Mouse (Mus musculus): ENCODE data around the gene Popdc2. TPM values are rescaled to one million over a fixed set of nuclear protein-coding genes. Genes with fewer than 3 reads are reported as not detected.

Popdc2 gene
- polyA plus RNA-seq, 1 experiment from 2014 or later: 0.17 TPM

- ATAC-seq: peak; percentile 98
- 8% methylated on average over 17 of the region's 17 CpGs for WGBS
- H3K9ac ChIP-seq (ENCODE audit: low read length): peak overlapping the region; percentile 64
Observed at GRCm38 (mm10) chr16:38399531-38400231, 37.7 kb downstream of the Popdc2 start.

DNA sequence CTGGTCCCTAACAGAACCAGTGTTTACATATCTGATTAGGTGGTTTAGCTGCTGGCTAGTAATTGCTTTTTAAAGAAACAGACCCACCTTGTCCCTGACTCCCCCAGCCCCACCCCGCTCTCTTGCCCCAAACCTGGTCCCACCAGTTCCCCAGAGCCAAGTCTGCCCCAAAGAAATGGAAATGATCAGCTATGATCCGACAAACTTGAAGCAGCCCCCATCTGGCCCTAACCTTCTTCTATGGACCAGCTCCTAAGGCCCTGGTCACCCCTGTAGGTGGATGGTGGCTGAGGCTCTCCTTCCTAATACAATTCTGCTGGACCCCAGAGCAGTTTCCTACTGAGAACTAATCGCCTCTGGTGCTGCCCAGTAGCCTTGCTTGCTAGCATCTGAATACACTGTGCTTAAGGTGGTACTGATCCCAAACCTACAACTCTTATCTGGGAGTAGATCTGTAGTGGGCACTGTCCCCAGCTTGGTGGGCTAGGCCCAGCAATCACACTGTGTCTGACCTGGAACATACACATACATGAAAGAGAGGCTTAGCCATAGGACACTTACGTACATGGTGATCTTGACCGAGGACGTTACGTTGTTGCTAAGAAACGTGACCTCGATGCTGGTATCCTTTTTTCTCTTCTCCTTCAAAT, 38.4 kb downstream of the Popdc2 start:
- Histone ChIP-seq H3K9me3 (replicated peaks; ENCODE audit: control insufficient read depth, low read length) (no peaks in the 10 kb centered on the region), H3K4me1 (ENCODE audit: control insufficient read depth, insufficient read depth, low read length) (peaks cover 8% of the 10 kb centered on the region; the same call in 1 of the 2 replicates), H3K9ac (ENCODE audit: low read length) (peak overlapping the region; percentile 64), H3K36me3 (ENCODE audit: control insufficient read depth, insufficient read depth, low read length) (no peaks in the 10 kb centered on the region), H3K27me3 (replicated peaks; ENCODE audit: control insufficient read depth, insufficient read depth, low read length) (no peaks in the 10 kb centered on the region), H3K4me2 (ENCODE audit: low read length) (peak overlapping the region; percentile 64), H3K4me3 (ENCODE audit: low read depth, low read length) (no peak overlapping the region), H3K27ac (ENCODE audit: low read depth, low read length) (peak overlapping the region; percentile 41; the same call in 1 of the 2 replicates)
- DNase-seq (ENCODE audit: low spot score): no peak
- 76% methylated on average over 9 of the region's 9 CpGs for WGBS
- no peak for ATAC-seq

More at GRCm38 (mm10) chr16:38399531-38400231, 37.7 kb downstream of the Popdc2 start:
- Histone ChIP-seq H3K4me3 (ENCODE audit: low read depth, low read length) (peak overlapping the region; percentile 16), H3K9me3 (replicated peaks; ENCODE audit: control insufficient read depth, low read length) (no peaks in the 10 kb centered on the region), H3K36me3 (ENCODE audit: control insufficient read depth, insufficient read depth, low read length) (no peaks in the 10 kb centered on the region), H3K27me3 (replicated peaks; ENCODE audit: control insufficient read depth, insufficient read depth, low read length) (no peaks in the 10 kb centered on the region), H3K4me1 (ENCODE audit: control insufficient read depth, insufficient read depth, low read length) (peaks cover 8% of the 10 kb centered on the region; the same call in 1 of the 2 replicates), H3K27ac (ENCODE audit: low read depth, low read length) (peak overlapping the region; percentile 65; the same call in 1 of the 2 replicates), H3K4me2 (ENCODE audit: low read length) (peak overlapping the region; percentile 64)
- peak; percentile 85 for DNase-seq (ENCODE audit: low spot score)

- no peaks in the 10 kb centered on the region for H3K27me3 ChIP-seq (replicated peaks; ENCODE audit: control insufficient read depth, insufficient read depth, low read length)
- H3K4me1 ChIP-seq (ENCODE audit: control insufficient read depth, insufficient read depth, low read length): peaks cover 8% of the 10 kb centered on the region; the same call in 1 of the 2 replicates
- H3K4me3 ChIP-seq (ENCODE audit: low read depth, low read length): no peak overlapping the region
- DNase-seq (ENCODE audit: low spot score) (no peak), ATAC-seq (no peak)
- no peak overlapping the region for H3K4me2 ChIP-seq (ENCODE audit: low read length)
- no peaks in the 10 kb centered on the region for H3K9me3 ChIP-seq (replicated peaks; ENCODE audit: control insufficient read depth, low read length)
- no peaks in the 10 kb centered on the region for H3K36me3 ChIP-seq (ENCODE audit: control insufficient read depth, insufficient read depth, low read length)
- WGBS: 73% methylated on average over 6 of the region's 6 CpGs
- H3K9ac ChIP-seq (ENCODE audit: low read length): no peak overlapping the region
- no peak overlapping the region for H3K27ac ChIP-seq (ENCODE audit: low read depth, low read length)
Observed at GRCm38 (mm10) chr16:38401468-38401867, 39.5 kb downstream of the Popdc2 start.

GRCm38 (mm10) chr16:38403639-38404038, 41.6 kb downstream of the Popdc2 start:
- no peak overlapping the region for H3K9ac ChIP-seq (ENCODE audit: low read length)
- no peak overlapping the region for H3K4me2 ChIP-seq (ENCODE audit: low read length)
- no peak overlapping the region for H3K4me3 ChIP-seq (ENCODE audit: low read depth, low read length)
- ATAC-seq (no peak), DNase-seq (ENCODE audit: low spot score) (no peak)
- H3K27me3 ChIP-seq (replicated peaks; ENCODE audit: control insufficient read depth, insufficient read depth, low read length): no peaks in the 10 kb centered on the region
- H3K36me3 ChIP-seq (ENCODE audit: control insufficient read depth, insufficient read depth, low read length): no peaks in the 10 kb centered on the region
- H3K9me3 ChIP-seq (replicated peaks; ENCODE audit: control insufficient read depth, low read length): no peaks in the 10 kb centered on the region
- no peak overlapping the region for H3K27ac ChIP-seq (ENCODE audit: low read depth, low read length)
- peaks cover 8% of the 10 kb centered on the region; the same call in 1 of the 2 replicates for H3K4me1 ChIP-seq (ENCODE audit: control insufficient read depth, insufficient read depth, low read length)
- 89% methylated on average over 7 of the region's 7 CpGs for WGBS

GRCm38 (mm10) chr16:38406293-38406692, 44.3 kb downstream of the Popdc2 start:
- no peaks in the 10 kb centered on the region for H3K36me3 ChIP-seq (ENCODE audit: control insufficient read depth, insufficient read depth, low read length)
- H3K9ac ChIP-seq (ENCODE audit: low read length): no peak overlapping the region
- WGBS: 75% methylated on average over 5 of the region's 5 CpGs
- H3K9me3 ChIP-seq (replicated peaks; ENCODE audit: control insufficient read depth, low read length): no peaks in the 10 kb centered on the region
- H3K4me2 ChIP-seq (ENCODE audit: low read length): no peak overlapping the region
- no peak overlapping the region for H3K4me3 ChIP-seq (ENCODE audit: low read depth, low read length)
- ATAC-seq: no peak
- no peak for DNase-seq (ENCODE audit: low spot score)
- H3K27ac ChIP-seq (ENCODE audit: low read depth, low read length): no peak overlapping the region
- H3K4me1 ChIP-seq (ENCODE audit: control insufficient read depth, insufficient read depth, low read length): no peaks in the 10 kb centered on the region
- H3K27me3 ChIP-seq (replicated peaks; ENCODE audit: control insufficient read depth, insufficient read depth, low read length): no peaks in the 10 kb centered on the region

GRCm38 (mm10) chr16:38406708-38407107, 44.7 kb downstream of the Popdc2 start:
- 88% methylated on average over 6 of the region's 6 CpGs for WGBS
- Histone ChIP-seq H3K27me3 (replicated peaks; ENCODE audit: control insufficient read depth, insufficient read depth, low read length) (no peaks in the 10 kb centered on the region), H3K4me2 (ENCODE audit: low read length) (no peak overlapping the region), H3K4me3 (ENCODE audit: low read depth, low read length) (no peak overlapping the region), H3K36me3 (ENCODE audit: control insufficient read depth, insufficient read depth, low read length) (no peaks in the 10 kb centered on the region), H3K27ac (ENCODE audit: low read depth, low read length) (no peak overlapping the region), H3K9ac (ENCODE audit: low read length) (no peak overlapping the region), H3K4me1 (ENCODE audit: control insufficient read depth, insufficient read depth, low read length) (no peaks in the 10 kb centered on the region), H3K9me3 (replicated peaks; ENCODE audit: control insufficient read depth, low read length) (no peaks in the 10 kb centered on the region)
- ATAC-seq (no peak), DNase-seq (ENCODE audit: low spot score) (no peak)

DNA sequence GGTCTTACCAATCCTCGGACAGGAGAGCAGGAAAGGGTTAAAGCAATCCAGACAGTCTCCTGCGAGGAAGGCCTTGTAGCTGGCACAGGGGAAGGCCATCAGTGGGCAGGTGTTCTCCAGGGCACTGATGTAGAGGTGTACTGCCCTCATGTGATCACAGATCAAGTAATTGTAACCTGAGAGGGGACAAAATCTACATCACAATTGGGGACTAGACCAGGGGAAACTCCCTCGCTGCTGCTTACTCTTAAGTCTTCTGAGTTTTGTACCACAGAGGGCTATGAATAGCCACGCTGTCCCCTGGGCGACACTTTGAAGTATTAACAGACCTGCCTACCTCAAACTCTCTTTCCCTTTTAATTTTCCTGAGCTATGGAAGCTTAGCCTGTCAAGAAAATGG, 45.6 kb downstream of the Popdc2 start:
- Histone ChIP-seq H3K36me3 (ENCODE audit: control insufficient read depth, insufficient read depth, low read length) (no peaks in the 10 kb centered on the region), H3K9ac (ENCODE audit: low read length) (no peak overlapping the region), H3K4me2 (ENCODE audit: low read length) (no peak overlapping the region), H3K4me3 (ENCODE audit: low read depth, low read length) (no peak overlapping the region), H3K9me3 (replicated peaks; ENCODE audit: control insufficient read depth, low read length) (no peaks in the 10 kb centered on the region), H3K27me3 (replicated peaks; ENCODE audit: control insufficient read depth, insufficient read depth, low read length) (no peaks in the 10 kb centered on the region), H3K27ac (ENCODE audit: low read depth, low read length) (no peak overlapping the region), H3K4me1 (ENCODE audit: control insufficient read depth, insufficient read depth, low read length) (no peaks in the 10 kb centered on the region)
- 37% methylated on average over 5 of the region's 5 CpGs for WGBS
- DNase-seq (ENCODE audit: low spot score) (no peak), ATAC-seq (no peak)

- ATAC-seq: no peak
- Histone ChIP-seq H3K27me3 (replicated peaks; ENCODE audit: control insufficient read depth, insufficient read depth, low read length) (no peaks in the 10 kb centered on the region), H3K36me3 (ENCODE audit: control insufficient read depth, insufficient read depth, low read length) (no peaks in the 10 kb centered on the region), H3K4me1 (ENCODE audit: control insufficient read depth, insufficient read depth, low read length) (no peaks in the 10 kb centered on the region), H3K27ac (ENCODE audit: low read depth, low read length) (no peak overlapping the region), H3K9ac (ENCODE audit: low read length) (no peak overlapping the region), H3K4me2 (ENCODE audit: low read length) (no peak overlapping the region), H3K4me3 (ENCODE audit: low read depth, low read length) (no peak overlapping the region), H3K9me3 (replicated peaks; ENCODE audit: control insufficient read depth, low read length) (no peaks in the 10 kb centered on the region)
- no peak for DNase-seq (ENCODE audit: low spot score)
- 89% methylated on average over 8 of the region's 8 CpGs for WGBS
Observed at GRCm38 (mm10) chr16:38408416-38408815, 46.4 kb downstream of the Popdc2 start.

- Histone ChIP-seq H3K4me2 (ENCODE audit: low read length) (no peak overlapping the region), H3K4me1 (ENCODE audit: control insufficient read depth, insufficient read depth, low read length) (no peaks in the 10 kb centered on the region), H3K4me3 (ENCODE audit: low read depth, low read length) (no peak overlapping the region), H3K9me3 (replicated peaks; ENCODE audit: control insufficient read depth, low read length) (no peaks in the 10 kb centered on the region), H3K36me3 (ENCODE audit: control insufficient read depth, insufficient read depth, low read length) (no peaks in the 10 kb centered on the region), H3K9ac (ENCODE audit: low read length) (no peak overlapping the region), H3K27ac (ENCODE audit: low read depth, low read length) (no peak overlapping the region), H3K27me3 (replicated peaks; ENCODE audit: control insufficient read depth, insufficient read depth, low read length) (no peaks in the 10 kb centered on the region)
- WGBS: 78% methylated on average over 7 of the region's 7 CpGs
- DNase-seq (ENCODE audit: low spot score) (no peak), ATAC-seq (no peak)
Observed at GRCm38 (mm10) chr16:38414953-38415352, 52.9 kb downstream of the Popdc2 start.

Measured in forebrain, embryonic 14.5 days (tissue).